Mouse (Mus musculus) hindbrain, embryonic 14.5 days (tissue): ENCODE results near the gene Cfap299. TPM values are rescaled to one million over a fixed set of nuclear protein-coding genes. Genes with fewer than 3 reads are reported as not detected.

Experiments used
- ATAC-seq: fragments of 200-750 bp; cut with Nextera tagmentation; 2 replicates; pipeline ENCODE4 v1.8.0; 2017; ENCODE audit warnings: moderate number of reproducible peaks, mild to moderate bottlenecking, moderate TSS enrichment, moderate library complexity; ENCODE audit not compliant: low FRiP score
- DNase-seq: peaks from one replicate; pipeline ENCODE4 v3.0.0-alpha.2; 2015; ENCODE audit warnings: low spot score
- H3K27ac ChIP-seq: fragments of 300-500 bp; sonication (generic); 2 replicates; pipeline ENCODE4 v1.5.1; 2014; ENCODE audit warnings: mild to moderate bottlenecking, moderate library complexity
- H3K27me3 ChIP-seq: fragments of 300-500 bp; sonication (generic); 2 replicates; pipeline ENCODE4 v1.6.1; 2014; ENCODE audit warnings: mild to moderate bottlenecking, low read length, mixed read lengths; ENCODE audit not compliant: control insufficient read depth, insufficient read depth
- H3K36me3 ChIP-seq: fragments of 300-500 bp; sonication (generic); replicated peaks from 2 replicates; pipeline ENCODE4 v1.6.1; 2014; ENCODE audit not compliant: control insufficient read depth, insufficient read depth
- H3K4me1 ChIP-seq: fragments of 300-500 bp; sonication (generic); replicated peaks from 2 replicates; pipeline ENCODE4 v1.6.1; 2014; ENCODE audit warnings: antibody characterized with exemption, low read length, mixed read lengths; ENCODE audit not compliant: control insufficient read depth, insufficient read depth
- H3K4me2 ChIP-seq: fragments of 300-500 bp; sonication (generic); replicated peaks from 2 replicates; pipeline ENCODE4 v1.6.1; 2014; ENCODE audit warnings: mild to moderate bottlenecking, moderate library complexity
- H3K4me3 ChIP-seq: fragments of 300-500 bp; sonication (generic); replicated peaks from 2 replicates; pipeline ENCODE4 v1.5.1; 2014; ENCODE audit warnings: mild to moderate bottlenecking, low read length
- H3K9ac ChIP-seq: fragments of 300-500 bp; sonication (generic); 2 replicates; pipeline ENCODE4 v1.6.1; 2014
- H3K9me3 ChIP-seq: fragments of 300-500 bp; sonication (generic); 2 replicates; pipeline ENCODE4 v1.6.1; 2016; ENCODE audit warnings: low read length; ENCODE audit not compliant: control insufficient read depth
- WGBS: fragments of 180-500 bp; shearing (Covaris S2); extraction: QIAGEN DNeasy Blood & Tissue Kit; methylation state at CpG from one replicate; pipeline ENCODE4 v1.1.7; 2014; 5-methylcytosine and 5-hydroxymethylcytosine counted together
- polyA plus RNA-seq: library from polyadenylated mRNA; unstranded; fragments of >200 nt; fragmentation: Nextera tagmentation; extraction: Ambion mirVana; gene quantifications from 2 replicates; pipeline ENCODE4 v1.2.1, GENCODE M21; 2014

Cfap299 gene
- polyA plus RNA-seq, 1 experiment from 2014 or later = 1.8 TPM

- no peak overlapping the region for H3K27ac ChIP-seq
- no peak overlapping the region for H3K4me2 ChIP-seq
- DNase-seq (no peak), ATAC-seq (no peak)
- H3K36me3 ChIP-seq = no peaks in the 10 kb centered on the region
- H3K9me3 ChIP-seq = no peaks in the 10 kb centered on the region
- no peaks in the 10 kb centered on the region for H3K27me3 ChIP-seq
- WGBS = 86% methylated on average over 8 of the region's 8 CpGs
- H3K4me3 ChIP-seq = no peak overlapping the region
- no peaks in the 10 kb centered on the region for H3K4me1 ChIP-seq
- H3K9ac ChIP-seq = no peak overlapping the region
Observed at GRCm38 (mm10) chr5:98477261-98477660, 148.2 kb downstream of the Cfap299 start.

- no peak for DNase-seq
- H3K27ac ChIP-seq = no peak overlapping the region
- WGBS = 78% methylated on average over 5 of the region's 5 CpGs
- ATAC-seq = no peak
- H3K4me3 ChIP-seq = no peak overlapping the region
- H3K9me3 ChIP-seq = no peaks in the 10 kb centered on the region
- H3K4me1 ChIP-seq = no peaks in the 10 kb centered on the region
- H3K9ac ChIP-seq = no peak overlapping the region
- H3K4me2 ChIP-seq = no peak overlapping the region
- no peaks in the 10 kb centered on the region for H3K36me3 ChIP-seq
- H3K27me3 ChIP-seq = no peaks in the 10 kb centered on the region
Observed at GRCm38 (mm10) chr5:98483507-98483906, 154.4 kb downstream of the Cfap299 start.

- Histone ChIP-seq H3K36me3 (no peaks in the 10 kb centered on the region), H3K27ac (no peak overlapping the region), H3K27me3 (no peaks in the 10 kb centered on the region), H3K4me2 (no peak overlapping the region), H3K9ac (no peak overlapping the region), H3K4me3 (no peak overlapping the region), H3K4me1 (no peaks in the 10 kb centered on the region), H3K9me3 (no peaks in the 10 kb centered on the region)
- ATAC-seq (no peak), DNase-seq (no peak)
- WGBS = 84% methylated on average over 1 of the region's 1 CpGs
Observed at GRCm38 (mm10) chr5:98485189-98485588, 156.1 kb downstream of the Cfap299 start.

- 86% methylated on average over 4 of the region's 4 CpGs for WGBS
- H3K4me2 ChIP-seq = no peak overlapping the region
- ATAC-seq (no peak), DNase-seq (no peak)
- no peaks in the 10 kb centered on the region for H3K27me3 ChIP-seq
- no peak overlapping the region for H3K4me3 ChIP-seq
- no peaks in the 10 kb centered on the region for H3K4me1 ChIP-seq
- no peak overlapping the region for H3K9ac ChIP-seq
- H3K27ac ChIP-seq = no peak overlapping the region
- no peaks in the 10 kb centered on the region for H3K36me3 ChIP-seq
- no peaks in the 10 kb centered on the region for H3K9me3 ChIP-seq
Observed at GRCm38 (mm10) chr5:98498317-98498716, 169.2 kb downstream of the Cfap299 start.

- Histone ChIP-seq H3K36me3 (no peaks in the 10 kb centered on the region), H3K4me1 (no peaks in the 10 kb centered on the region), H3K9ac (no peak overlapping the region), H3K4me3 (no peak overlapping the region), H3K27me3 (no peaks in the 10 kb centered on the region), H3K27ac (no peak overlapping the region), H3K4me2 (no peak overlapping the region), H3K9me3 (no peaks in the 10 kb centered on the region)
- 72% methylated on average over 7 of the region's 7 CpGs for WGBS
- DNase-seq = no peak
- no peak for ATAC-seq
Observed at GRCm38 (mm10) chr5:98516214-98516613, 187.1 kb downstream of the Cfap299 start.

GRCm38 (mm10) chr5:98520118-98520517 is 191.0 kb downstream of the Cfap299 start:
- Histone ChIP-seq H3K4me3 (no peak overlapping the region), H3K4me1 (no peaks in the 10 kb centered on the region), H3K9ac (no peak overlapping the region), H3K9me3 (no peaks in the 10 kb centered on the region), H3K4me2 (no peak overlapping the region), H3K27me3 (no peaks in the 10 kb centered on the region), H3K27ac (no peak overlapping the region), H3K36me3 (no peaks in the 10 kb centered on the region)
- WGBS = 88% methylated on average over 2 of the region's 2 CpGs
- no peak for DNase-seq
- ATAC-seq = no peak

- H3K4me3 ChIP-seq = no peak overlapping the region
- H3K4me1 ChIP-seq = no peaks in the 10 kb centered on the region
- no peak for DNase-seq
- no peak overlapping the region for H3K9ac ChIP-seq
- no peaks in the 10 kb centered on the region for H3K9me3 ChIP-seq
- WGBS = 95% methylated on average over 7 of the region's 7 CpGs
- no peak overlapping the region for H3K27ac ChIP-seq
- H3K36me3 ChIP-seq = no peaks in the 10 kb centered on the region
- no peak for ATAC-seq
- H3K27me3 ChIP-seq = no peaks in the 10 kb centered on the region
- no peak overlapping the region for H3K4me2 ChIP-seq
Observed at GRCm38 (mm10) chr5:98522270-98522977, 193.3 kb downstream of the Cfap299 start.

- Histone ChIP-seq H3K4me1 (no peaks in the 10 kb centered on the region), H3K27me3 (no peaks in the 10 kb centered on the region), H3K9me3 (no peaks in the 10 kb centered on the region), H3K27ac (no peak overlapping the region), H3K4me2 (no peak overlapping the region), H3K36me3 (no peaks in the 10 kb centered on the region), H3K4me3 (no peak overlapping the region), H3K9ac (no peak overlapping the region)
- no peak for ATAC-seq
- no peak for DNase-seq
- WGBS = 85% methylated on average over 7 of the region's 7 CpGs
Observed at GRCm38 (mm10) chr5:98523050-98523449, 193.9 kb downstream of the Cfap299 start.

GRCm38 (mm10) chr5:98523783-98524182 is 194.7 kb downstream of the Cfap299 start:
- Histone ChIP-seq H3K4me2 (no peak overlapping the region), H3K9ac (no peak overlapping the region), H3K27ac (no peak overlapping the region), H3K4me3 (no peak overlapping the region), H3K27me3 (no peaks in the 10 kb centered on the region), H3K9me3 (no peaks in the 10 kb centered on the region), H3K36me3 (no peaks in the 10 kb centered on the region), H3K4me1 (no peaks in the 10 kb centered on the region)
- no peak for DNase-seq
- ATAC-seq = no peak
- 96% methylated on average over 1 of the region's 1 CpGs for WGBS

GRCm38 (mm10) chr5:98541333-98541732 is 212.2 kb downstream of the Cfap299 start:
- no peak overlapping the region for H3K4me3 ChIP-seq
- no peak overlapping the region for H3K27ac ChIP-seq
- no peak overlapping the region for H3K4me2 ChIP-seq
- no peak for ATAC-seq
- DNase-seq = no peak
- H3K4me1 ChIP-seq = no peaks in the 10 kb centered on the region
- no peaks in the 10 kb centered on the region for H3K9me3 ChIP-seq
- 91% methylated on average over 1 of the region's 1 CpGs for WGBS
- no peak overlapping the region for H3K9ac ChIP-seq
- H3K36me3 ChIP-seq = no peaks in the 10 kb centered on the region
- no peaks in the 10 kb centered on the region for H3K27me3 ChIP-seq
